Mouse (Mus musculus) 3T3-L1 (cell line): Measurements from ENCODE around the gene Ifnar1.
"Not testable (repeated sequence)": the region's sequence is repeated elsewhere in the genome, so short reads cannot be mapped to it uniquely, and the experiment has no call there.

ENCODE experiments used
- DNase-seq: peaks from one replicate; pipeline ENCODE4 v3.0.0-alpha.2; 2015; ENCODE audit warnings: low read depth, low spot score

Ifnar1 gene

DNA sequence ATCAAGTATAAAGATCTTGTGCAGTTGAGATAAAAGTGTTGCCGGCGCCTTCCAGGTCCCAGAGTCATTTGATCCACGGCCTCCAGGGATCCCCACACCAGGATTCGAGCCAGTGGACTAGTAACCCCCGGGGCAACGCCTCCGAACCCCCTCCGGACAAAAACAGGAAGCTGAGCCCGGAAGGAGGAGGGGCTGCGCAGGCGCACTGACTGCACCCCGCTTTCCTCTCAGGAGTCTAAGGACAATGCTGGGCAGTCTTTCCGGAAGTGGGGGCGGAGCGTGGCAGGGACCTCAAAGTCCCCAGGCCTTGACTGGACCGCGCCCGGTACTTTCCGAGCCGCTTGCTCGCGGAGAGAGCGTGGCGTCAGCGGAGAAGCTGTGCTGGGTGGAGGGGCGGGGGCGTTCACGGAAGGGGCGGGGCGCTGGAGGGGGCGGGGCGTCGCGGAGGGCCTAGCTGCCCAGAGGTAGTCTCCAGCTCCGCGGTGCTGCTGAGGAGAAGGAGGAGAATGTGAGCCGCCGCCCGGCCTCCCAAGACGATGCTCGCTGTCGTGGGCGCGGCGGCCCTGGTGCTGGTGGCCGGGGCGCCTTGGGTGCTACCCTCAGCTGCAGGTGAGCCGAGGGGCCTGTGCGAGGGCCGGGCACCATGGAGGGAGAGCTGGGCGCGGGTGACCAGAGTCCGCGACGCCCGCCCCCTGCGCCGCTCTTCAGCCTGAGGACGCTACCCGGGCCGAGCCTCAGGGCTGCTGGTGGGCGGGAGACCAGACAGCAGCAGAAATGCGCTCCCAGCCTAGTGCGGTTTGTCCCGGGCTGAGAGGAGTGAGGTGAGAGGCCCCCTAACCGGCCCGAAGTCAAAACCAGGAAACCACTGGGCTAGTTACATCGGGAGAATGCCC is at the start of gene Ifnar1:
Gene Ifnar1, plus strand, starts transcription at position 431 of the 893 bp plus-strand sequence.
- DNase-seq, result peak; percentile 100

DNA sequence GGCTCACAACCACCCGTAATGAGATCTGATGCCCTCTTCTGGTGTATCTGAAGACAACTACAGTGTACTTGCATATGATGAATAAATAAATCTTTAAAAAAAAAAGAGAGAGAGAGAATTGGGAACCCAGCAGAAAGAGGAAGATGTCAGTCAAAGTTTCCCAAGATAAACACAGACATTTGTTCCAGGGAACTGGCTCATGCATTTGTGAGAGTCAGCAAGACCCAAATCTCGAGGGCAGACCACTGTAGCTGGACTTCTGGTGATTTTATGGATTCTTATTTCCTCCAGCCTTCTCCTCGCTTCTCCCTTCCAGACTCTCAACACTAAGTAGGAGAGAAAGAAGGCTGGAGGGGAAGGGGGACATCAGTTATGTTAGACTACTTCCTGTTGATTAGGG is 47.0 kb upstream of the Ifnar1 start:
- DNase-seq, result no peak

DNA sequence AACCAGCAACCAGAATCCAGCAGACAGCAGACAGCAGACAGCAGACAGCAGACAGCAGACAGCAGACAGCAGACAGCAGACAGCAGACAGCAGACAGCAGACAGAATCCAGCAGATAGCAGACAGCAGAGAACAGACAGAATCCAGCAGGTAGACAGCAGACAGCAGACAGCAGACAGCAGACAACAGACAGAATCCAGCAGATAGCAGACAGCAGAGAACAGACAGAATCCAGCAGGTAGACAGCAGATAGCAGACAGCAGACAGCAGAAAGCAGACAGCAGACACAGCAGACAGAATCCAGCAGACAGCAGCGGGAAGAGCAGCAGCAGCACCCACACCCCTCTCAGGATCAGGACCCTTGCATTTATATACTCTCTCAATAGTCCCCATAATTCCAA is 46.4 kb upstream of the Ifnar1 start:
- not testable (repeated sequence) for DNase-seq

DNA sequence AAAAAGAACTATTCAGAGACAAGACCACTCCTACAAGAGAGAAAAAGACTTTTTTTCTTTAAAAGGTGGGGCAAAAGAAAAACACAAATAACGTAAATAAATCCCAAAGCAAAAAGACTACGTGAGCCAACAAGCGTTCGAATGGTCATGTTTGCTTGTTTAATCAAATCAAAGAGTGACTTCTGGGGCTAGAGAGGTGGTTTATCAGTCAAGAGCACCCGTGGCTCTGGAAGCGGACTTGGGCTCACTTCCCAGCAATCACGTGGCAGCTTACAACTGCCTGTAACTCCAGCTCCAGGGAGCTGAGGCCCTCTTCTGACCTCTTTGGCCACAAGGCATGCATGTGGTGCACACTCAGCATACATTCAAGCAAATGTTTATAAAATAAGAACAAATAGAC is 43.7 kb upstream of the Ifnar1 start:
- DNase-seq, result peak; percentile 66

DNA sequence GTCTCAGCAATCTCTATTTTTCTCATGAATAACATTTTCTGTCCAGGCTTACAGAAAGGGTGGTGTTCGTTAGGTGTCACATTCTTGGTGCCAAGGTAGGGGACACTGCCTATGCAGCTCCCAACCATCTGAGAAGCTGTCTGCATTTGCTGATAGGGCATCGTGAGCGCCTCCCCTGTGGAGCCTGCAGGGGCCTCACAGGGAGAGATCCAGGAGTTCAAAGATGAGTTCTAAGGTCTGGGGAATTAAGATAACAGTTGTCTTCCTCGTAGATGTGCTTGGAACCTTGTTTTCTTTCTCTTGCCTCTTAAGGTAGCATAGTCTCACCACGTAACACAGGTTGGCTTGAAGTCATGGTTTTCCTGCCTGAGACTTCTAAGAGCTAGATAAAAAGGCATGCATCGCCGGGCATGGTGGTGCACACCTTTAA is 43.2 kb upstream of the Ifnar1 start:
- no peak for DNase-seq

DNA sequence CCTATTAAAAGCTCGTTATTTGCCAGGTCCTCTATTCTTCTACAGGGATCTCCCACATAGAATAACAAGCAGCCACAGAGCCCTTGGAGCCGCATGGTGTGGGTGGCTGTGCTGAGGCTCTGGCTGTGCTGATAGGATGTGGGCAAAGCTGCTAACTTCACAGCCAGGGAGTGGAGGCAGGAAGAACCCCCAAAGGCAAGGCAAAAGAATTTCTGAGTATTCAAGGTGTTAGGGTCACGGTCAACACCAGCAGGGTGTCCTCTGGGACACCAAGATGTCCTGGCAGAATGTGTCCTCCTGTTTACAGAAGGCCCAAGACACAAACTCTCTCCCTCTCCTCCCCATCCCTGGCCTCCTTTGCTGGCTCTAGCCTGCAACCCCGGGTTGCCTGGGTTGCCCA is 42.6 kb upstream of the Ifnar1 start:
- no peak for DNase-seq

DNA sequence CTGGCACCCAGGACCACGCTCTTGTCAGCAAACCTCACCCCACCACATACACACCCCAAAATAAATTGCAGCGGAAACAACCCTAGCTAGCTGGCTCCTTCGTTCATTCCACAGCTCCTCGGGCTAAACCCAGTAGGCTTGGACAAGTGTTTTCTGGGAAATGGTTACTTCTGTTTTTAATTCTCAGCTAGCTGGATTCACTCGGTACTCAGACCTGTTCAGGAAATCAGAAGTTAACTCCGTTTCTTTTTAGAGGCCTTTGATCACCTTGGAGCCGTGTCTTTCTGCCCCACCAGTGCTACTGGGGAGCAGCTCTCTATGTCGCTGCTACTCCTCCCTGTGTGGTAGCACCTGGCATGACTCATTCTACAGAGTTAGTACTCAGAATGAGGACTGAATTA is 41.8 kb upstream of the Ifnar1 start:
- DNase-seq, result no peak

DNA sequence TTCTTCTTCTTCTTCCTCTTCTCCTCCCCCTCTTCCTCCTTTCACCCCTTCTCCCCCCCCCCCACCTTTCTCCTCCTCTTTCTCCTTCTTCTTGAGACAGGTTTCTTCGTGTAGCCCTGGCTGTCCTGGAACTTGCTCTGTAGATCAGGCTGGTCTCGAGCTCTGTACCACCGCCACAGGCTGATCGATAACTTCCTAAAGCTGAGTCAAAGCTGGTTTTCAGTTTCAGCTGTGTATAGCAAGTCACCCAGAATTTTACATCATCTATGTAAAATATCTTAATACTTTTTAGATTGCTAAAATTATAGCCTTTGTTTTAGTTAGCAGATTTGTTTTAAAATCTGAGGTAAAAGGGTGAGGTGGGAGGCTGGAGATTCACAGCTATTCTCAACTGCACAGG is 40.2 kb upstream of the Ifnar1 start:
- no peak for DNase-seq

DNA sequence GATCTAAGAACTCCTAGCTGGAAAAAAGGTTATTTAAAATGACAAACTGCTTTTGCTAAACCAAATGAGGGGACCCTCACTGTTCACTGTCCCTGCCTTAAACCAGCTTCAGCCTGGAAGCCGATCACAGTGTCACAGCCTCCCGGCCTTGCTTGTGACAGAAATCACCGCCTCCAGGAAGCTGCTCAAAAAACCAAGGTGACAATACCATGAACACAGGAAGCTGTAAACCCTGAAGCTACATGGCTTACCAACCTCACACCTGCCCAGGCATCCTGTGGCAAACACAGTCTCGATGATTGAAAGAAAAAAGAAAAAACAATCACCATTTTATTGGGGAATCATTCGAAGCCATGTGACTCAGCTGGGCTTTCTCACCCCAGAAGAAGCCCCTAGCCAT is 39.5 kb upstream of the Ifnar1 start:
- no peak for DNase-seq

DNA sequence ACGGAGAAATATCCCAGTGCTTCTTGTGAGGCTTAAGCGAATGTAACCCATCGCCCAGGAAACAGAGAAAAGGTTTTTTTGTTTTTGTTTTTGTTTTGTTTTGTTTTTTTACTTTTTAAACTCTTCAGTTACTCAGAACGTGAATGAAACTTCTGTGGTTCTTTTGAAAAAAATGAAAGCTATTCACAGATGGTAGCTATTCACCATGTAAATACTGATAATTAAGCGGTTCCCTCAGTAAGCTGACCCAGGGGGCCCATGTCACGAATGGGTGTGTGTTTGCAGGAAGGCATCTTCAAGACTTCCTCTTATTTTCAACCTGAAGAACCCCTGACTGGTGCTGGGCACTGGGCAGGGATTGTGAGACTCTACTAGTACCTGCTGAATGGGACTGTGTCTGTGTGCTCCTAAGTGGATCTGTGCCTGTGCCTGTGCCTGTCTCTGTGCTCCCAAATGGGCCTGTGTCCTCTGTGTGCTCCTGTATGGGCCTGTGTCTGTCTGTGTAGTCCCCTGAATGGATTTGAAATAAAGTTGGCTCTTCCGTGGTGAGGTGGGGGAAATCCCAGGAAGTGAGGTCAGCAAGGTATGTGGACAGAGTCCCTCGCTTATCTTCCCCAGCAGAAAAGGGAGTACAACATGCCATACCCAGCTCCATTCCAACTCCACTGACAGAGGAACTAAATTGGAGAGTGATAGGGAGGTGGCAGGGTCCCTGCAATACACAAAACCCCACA is 38.1 kb upstream of the Ifnar1 start:
- peak; percentile 23 for DNase-seq

DNA sequence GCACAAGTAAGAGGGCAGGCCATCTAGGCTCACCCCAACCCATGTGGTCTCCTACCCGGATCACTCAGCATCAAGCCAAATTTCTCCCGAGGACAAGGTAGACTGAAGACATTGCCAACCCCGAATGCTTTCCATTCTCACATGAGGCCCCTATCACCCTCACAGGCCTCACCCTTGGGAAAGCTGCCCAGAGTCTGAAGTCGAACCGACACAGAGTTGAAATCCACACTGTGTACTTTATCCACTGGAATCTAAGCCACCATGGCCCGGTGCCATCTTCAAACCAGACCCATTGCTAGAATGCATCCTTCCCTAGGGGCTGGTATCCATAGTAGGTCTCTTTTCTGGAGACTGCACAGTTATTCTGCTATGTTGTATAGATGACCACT is 37.5 kb upstream of the Ifnar1 start:
- DNase-seq, result peak; percentile 49

DNA sequence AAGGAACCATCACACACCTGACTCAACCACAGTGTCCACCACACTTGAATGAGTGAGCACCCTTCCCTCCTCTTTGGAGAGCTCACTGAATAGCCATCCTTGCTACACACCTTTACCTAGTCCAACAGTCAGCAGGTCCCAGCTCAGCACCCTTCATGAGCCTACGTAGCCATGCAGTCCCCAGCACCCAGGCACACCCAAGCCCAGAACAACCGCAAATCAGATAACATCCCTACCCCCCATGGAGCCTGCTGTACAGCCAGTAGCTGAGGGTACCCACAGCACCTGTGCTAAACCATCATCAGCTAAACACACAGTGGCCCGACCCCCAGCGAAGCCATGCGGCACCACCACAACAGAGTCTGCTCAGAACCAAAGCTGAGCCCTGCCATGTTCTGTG is 37.0 kb upstream of the Ifnar1 start:
- no peak for DNase-seq

DNA sequence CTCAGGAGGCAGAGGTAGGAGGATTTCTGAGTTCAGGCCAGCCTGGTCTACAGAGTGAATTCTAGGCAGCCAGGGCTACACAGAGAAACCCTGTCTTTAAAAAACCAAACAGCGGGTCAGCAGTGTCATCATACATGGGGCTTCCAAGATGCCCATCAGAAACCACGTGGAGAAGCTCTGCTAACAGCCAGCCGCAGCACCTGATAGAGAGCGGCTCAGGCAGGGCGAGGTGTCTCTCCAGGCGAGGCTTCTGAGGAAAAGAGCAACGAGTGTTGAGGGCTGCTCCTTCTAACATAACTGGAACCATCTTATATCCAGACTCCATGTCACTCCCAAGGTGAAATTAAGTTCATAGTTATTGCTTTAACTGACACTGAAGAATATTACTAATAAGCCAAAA is 36.1 kb upstream of the Ifnar1 start:
- no peak for DNase-seq

DNA sequence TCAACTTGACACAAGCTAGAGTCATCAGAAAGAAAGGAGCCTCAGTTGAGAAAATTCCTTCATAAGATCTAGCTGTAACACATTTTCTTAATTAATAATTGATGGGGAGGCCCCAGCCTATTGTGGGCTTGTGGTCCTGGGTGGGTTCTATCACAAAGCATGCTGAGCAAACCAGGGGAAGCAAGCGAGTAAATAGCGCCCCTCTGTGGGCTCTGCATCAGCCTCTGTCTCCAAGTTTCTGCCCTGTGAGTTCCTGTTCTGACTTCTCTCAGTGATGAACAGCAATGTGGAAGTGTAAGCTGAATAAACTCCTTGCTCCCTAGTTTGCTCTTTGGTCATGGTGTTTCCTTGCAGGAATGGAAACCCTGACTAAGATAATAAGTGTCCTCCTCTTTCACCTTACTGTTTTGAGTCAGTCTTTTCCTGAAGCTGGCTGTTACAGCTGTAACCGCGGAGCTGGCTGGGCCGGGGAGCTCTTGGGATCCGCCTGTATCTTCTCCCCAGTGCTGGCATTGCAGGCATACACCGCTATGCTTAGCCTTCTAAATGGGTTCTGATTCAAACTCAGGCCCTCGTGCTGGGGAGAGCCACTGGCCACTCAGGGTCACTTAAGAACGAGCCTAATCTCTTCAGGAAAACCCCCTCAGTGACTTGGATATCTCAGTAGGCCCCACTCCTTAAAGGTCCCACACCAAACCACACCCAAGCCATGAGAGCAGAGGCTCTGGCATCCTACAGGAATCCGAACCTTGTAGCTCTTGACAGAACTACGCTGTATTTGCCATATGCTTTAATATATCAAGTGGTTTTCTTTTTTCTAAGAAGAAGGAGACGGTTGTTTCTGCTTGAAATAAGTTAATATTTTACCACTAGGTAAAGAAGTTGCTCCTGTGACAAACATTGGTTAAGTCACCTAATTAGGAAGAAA is 34.6 kb upstream of the Ifnar1 start:
- no peak for DNase-seq

DNA sequence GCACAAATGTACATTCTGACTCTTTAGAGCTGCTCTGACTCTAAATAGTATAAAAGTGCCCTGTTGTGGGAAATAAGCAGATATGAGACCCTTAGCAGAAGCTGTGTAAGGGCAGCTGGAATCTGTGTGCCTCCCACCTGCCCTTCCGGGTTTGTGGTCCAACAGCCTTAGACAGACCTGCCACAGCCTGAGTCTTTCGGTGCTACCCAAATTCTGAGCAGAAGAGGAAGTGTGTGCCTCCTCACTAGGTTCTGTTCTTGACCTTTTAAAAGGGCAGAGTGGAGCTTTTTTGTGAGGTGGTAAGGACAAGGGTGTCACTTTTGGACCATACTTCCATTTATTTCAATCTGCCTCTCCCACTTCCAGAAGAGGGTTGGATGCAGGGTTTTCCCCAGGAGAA is 33.1 kb upstream of the Ifnar1 start:
- DNase-seq, result no peak

DNA sequence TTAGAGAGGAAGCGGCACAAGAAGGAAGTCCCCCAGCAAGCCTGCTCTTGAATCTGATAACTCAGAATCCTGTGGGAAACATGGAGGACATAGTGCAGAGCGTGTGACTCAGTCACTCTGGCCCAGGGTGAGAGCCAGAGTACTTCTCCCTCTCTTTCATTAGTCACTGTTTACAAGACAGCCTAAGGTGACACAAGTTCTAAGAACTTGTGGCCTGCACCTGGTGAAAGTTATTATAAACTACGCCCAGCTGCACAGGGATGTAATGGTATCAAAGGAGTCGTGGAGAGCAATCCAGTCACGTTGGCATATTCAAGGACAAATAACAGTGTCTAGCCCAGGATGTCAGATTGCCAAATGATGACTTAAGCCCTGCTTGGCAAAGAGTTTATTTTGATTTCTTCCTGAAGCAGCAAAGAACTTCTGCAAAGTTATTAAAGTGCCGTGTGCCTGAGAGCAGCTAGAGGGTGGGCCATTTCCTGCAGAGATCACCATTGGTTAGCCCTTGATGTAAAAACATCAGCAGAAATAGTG is 32.6 kb upstream of the Ifnar1 start:
- DNase-seq, result peak; percentile 85

DNA sequence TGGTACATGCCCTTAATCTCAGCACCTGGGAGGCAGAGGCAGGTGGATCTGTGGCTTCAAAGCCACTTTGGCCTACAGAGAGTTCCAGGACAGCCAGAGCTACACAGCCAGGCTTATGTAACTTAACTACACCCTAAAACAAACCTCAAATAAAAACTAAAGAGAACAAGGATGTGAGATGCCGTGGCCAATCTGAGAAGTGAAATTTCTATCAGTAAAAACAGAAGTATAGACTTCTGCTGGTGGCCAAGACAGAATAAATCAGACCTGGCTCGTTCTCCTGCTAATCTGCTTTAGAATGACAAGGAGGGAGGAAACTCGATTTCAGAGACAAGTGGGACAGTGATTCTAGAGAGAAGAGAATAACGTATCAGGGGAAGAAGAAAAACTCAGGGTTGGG is 29.2 kb upstream of the Ifnar1 start:
- no peak for DNase-seq

DNA sequence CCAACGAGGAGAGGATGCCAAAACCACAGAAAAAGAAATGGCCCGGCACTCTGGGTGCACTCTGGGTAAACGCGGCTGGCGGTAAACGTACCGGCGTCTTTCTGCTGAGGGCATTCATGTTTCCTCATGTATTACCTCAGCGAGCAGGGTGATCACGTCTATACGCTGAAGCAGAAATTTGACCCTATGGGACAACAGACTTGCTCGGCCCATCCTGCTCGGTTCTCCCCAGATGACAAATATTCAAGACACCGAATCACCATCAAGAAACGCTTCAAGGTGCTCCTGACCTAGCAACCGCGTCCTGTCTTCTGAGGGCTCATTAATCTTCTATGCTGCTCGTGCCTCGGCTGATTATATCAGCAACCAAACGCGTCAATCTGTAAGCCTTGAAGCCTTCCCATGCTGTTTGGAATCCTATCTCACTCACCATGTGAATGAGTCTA is 26.7 kb upstream of the Ifnar1 start:
- DNase-seq, result no peak

DNA sequence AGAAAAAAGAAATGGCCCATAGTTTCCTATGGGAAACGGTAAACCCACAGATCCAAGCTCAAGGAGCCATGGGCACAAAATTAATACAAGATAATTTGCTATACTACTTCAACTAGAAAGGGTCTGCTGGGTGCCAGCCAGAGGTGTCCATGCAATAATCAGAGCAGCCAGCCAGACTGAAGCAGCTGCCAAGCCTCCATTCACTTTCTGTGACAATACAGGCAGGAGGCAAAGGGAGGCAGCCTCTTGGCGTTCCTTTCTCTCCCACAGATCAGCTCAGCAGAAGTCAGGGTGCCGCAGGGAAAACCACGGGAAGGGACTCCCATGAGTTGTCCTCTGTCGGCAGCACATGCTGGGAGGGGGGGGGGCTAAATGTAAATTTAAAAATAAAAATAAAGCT is 26.1 kb upstream of the Ifnar1 start:
- no peak for DNase-seq

DNA sequence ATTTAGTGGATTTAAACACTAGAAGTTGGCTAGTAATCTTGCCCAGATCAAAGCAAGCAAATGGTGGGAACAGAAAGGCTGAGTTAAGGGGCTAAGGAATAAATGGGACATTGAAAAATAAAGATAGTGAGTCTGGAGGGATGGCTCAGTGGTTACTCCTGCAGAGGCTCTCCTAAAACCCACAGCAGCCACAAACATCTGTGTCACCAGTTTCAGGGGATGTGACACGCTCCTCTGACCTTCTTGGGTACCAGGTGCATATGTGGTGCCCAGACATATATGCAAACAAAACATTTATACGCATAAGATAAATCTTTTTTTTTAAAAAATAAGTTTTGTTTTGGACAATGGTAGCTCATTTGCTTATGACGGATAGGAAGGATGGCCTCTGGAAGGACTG is 25.6 kb upstream of the Ifnar1 start:
- DNase-seq, result no peak

DNA sequence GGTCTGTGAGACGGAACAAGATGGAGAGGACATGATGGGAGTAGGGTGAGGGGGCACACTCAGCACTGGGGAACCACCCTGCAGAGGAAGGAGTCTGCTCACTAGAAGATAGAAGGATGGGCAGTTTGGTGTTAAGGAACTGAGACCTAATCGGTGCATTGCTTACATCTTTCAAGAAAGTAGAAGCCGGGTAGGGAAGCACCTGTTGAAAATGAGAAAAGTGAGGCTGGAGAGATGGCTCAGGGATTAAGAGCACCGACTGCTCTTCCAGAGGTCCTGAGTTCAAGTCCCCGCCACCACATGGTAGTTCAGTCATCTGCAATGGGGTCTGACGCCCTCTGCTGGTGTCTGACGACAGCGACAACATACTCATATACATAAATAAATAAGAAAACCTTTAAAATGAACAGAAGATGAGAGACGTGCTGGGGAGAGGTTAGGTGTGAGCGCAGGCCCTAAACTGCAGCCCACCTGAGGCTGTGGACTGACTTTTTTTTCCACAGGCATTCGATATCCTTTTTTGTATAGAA is 25.1 kb upstream of the Ifnar1 start:
- no peak for DNase-seq
